Mouse (Mus musculus): ENCODE data around the gene Prdx2.

Prdx2 gene

GRCm38 (mm10) chr8:84969241-84970134, at the start of gene Prdx2, which contains the start of the genes Gm49661 and Rnaseh2a:
Prdx2 (plus strand) TSS chr8:84969587.
Gm49661 (minus strand) TSS chr8:84969433.
Rnaseh2a (minus strand) TSS chr8:84969767.
- DNase-seq: peak; percentile 73

- no peak for DNase-seq
These were observed 47.8 kb upstream of the Prdx2 start for GRCm38 (mm10) chr8:84921596-84921995.

GRCm38 (mm10) chr8:84925557-84925956, 43.8 kb upstream of the Prdx2 start:
- DNase-seq: no peak

GRCm38 (mm10) chr8:84927513-84927912, 41.9 kb upstream of the Prdx2 start:
- no peak for DNase-seq

DNA sequence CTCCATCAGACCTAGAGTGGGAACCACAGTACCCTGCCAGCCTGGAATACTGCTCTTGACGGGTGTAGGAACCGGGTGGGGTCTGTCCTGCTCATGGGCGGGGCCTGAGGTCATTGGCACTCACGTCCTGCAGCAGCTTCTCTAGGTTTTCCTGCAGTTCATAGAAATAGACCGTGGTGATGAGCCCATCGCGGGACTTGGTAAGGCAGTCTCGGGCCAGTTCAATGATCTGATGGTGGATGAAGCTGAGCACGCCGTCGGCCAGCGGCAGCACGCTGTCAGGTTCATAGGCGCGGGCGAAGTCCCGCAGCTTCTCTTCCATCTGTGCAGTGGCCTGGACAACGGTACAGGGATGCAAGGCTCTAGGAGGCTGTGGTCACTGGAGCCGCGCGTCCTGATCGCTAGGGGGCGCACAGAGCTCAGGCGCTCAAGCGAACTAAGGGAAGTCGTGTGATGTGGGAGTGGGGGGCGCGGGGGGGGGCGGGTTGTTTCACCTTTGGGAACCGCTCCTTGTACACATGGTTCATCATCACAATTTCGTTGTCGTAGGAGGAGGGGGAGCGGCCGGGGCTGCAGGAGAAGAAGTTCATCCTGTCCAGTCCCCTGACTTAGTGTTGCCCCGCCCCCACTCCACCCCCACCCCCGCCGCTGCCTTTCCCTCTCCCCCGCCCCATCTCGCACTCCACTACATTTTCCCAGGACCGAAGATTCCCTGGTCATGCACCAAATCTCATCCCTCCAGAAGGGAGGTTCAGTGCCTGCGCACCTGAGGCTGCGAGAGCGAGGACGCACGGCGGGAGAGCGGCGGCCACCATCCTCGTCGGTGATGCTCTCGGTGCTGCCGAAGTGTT, 40.7 kb upstream of the Prdx2 start:
- peak; percentile 76 for DNase-seq

- DNase-seq: no peak
These were observed 38.8 kb upstream of the Prdx2 start for GRCm38 (mm10) chr8:84930582-84930981.

GRCm38 (mm10) chr8:84933767-84934559, 35.4 kb upstream of the Prdx2 start:
- no peak for DNase-seq

- DNase-seq: no peak
These were observed 34.5 kb upstream of the Prdx2 start for GRCm38 (mm10) chr8:84934860-84935259.

- no peak for DNase-seq
These were observed 33.9 kb upstream of the Prdx2 start for GRCm38 (mm10) chr8:84935489-84935888.

DNA sequence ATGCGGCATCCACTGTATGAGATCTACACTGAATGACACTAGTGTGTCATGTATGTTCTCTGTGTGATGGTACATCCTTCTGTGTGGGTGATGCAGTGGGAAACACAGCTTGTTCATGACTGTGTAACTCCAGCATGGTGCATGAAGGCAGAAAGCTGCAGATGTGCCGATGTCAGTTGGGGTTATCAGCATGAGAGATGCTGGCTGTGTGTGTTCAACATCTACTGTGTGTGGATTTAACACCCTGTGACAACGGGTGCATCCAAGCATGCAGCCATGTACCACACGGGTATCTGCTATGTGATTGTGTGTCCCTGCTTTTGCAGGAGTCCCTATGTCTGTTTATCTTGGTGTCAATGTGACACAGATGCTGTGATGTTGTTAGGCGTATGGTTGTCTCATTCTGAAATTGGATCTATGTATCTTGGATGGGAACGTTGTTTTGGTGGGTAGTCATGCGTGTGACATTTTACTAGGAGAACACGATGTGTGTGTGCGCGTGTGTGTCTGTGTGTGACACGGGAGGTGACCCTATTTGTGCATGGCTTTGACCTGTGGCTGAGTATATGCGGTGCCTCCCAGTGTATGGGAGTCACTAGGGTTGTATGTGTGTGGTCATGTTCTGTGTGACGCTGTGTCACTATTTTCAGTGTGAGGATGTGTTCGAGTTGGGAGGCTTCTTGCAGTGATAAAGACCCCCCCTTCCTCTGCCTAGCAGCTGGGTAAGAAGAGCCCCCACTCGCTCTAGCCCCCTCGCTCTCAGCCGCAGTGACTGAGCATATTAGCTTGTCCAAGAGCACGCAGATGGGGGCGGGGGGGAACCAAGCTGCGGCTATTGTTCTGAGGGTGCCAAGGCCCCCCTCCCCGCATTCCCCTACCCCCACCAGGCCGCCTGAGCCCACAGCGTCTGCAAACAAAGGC, 33.1 kb upstream of the Prdx2 start:
- no peak for DNase-seq

GRCm38 (mm10) chr8:84936962-84937546, 32.3 kb upstream of the Prdx2 start, which contains the start of gene Mast1:
Mast1 (minus strand) TSS chr8:84937359.
- DNase-seq: peak; percentile 84

DNA sequence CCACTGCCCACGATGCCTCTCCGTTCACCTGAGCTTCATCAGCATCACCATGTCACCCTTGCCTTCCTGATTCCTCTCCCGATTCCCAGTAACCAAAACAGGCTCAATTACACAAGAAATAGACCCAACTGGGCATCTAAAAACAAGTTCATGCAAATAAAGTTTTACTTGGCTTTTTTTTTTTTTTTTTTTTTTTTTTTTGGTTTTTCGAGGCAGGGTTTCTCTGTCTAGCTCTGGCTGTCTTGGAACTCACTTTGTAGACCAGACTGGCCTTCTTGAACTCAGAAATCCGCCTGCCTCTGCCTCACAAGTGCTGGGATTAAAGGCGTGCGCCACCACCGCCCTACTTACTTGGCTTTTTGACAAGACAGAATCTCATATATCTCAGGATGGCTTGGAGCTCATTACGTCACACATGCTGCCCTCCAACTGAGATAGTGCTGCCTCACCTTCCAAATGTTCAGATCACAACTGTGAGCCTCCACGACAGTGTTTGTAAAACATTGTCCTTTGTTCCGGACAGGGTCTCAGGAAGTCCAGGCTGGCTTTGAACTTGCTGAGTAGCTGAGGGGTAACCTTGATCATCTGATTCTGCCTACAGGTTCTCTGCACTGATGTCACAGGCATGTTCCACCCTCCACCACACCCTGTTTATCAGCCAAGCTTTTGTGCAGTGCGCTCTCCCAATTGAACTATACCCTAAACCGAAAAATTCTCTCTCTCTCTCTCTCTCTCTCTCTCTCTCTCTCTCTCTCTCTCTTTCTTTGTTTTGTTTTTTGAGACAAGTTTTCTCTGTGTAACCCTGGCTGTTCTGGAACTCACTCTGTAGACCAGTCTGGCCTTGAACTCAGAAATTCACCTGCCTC, 31.5 kb upstream of the Prdx2 start:
- no peak for DNase-seq

- DNase-seq: no peak
These were observed 25.7 kb upstream of the Prdx2 start for GRCm38 (mm10) chr8:84943699-84944098.

- DNase-seq: peak; percentile 87
These were observed 24.8 kb upstream of the Prdx2 start for GRCm38 (mm10) chr8:84944478-84945160.

GRCm38 (mm10) chr8:84945235-84945632, 24.2 kb upstream of the Prdx2 start:
- peak; percentile 76 for DNase-seq

- DNase-seq: peak; percentile 69
These were observed 23.5 kb upstream of the Prdx2 start for GRCm38 (mm10) chr8:84945633-84946527.

GRCm38 (mm10) chr8:84946528-84947240, 22.7 kb upstream of the Prdx2 start, which contains the start of gene Rtbdn:
Rtbdn (plus strand) TSS chr8:84946991.
- no peak for DNase-seq

GRCm38 (mm10) chr8:84947241-84947545, 22.2 kb upstream of the Prdx2 start:
- no peak for DNase-seq

Measured in right cerebral cortex, postnatal 14 days (tissue).